Mouse (Mus musculus) telencephalon, adult 2 months (tissue): ENCODE measurements at regions not wholly inside any gene's neighbourhood (a gene's known extent, or its start where the extent isn't known, plus 50 kb on each side); places are given as distances from the start of the nearest gene placed in this dataset.
A peak's percentile ranks its signal among the peaks of the same experiment; 100 is the strongest.
"Not testable (repeated sequence)": the region's sequence is repeated elsewhere in the genome, so short reads cannot be mapped to it uniquely, and the experiment has no call there.

Source experiments
- DNase-seq: peaks from one replicate; pipeline ENCODE4 v3.0.0-alpha.2; 2011; ENCODE audit warnings: low read depth, low spot score

GRCm38 (mm10) chr2:55182416-55182815, 253.4 kb upstream of the Kcnj3 start:
- no peak for DNase-seq

GRCm38 (mm10) chr2:55206891-55207290, 228.9 kb upstream of the Kcnj3 start:
- DNase-seq: no peak

GRCm38 (mm10) chr2:55208620-55209019, 227.2 kb upstream of the Kcnj3 start:
- peak; percentile 62 for DNase-seq

- no peak for DNase-seq
These were observed 225.9 kb upstream of the Kcnj3 start for GRCm38 (mm10) chr2:55209848-55210390.

GRCm38 (mm10) chr2:55211281-55211680, 224.5 kb upstream of the Kcnj3 start:
- DNase-seq: no peak

- DNase-seq: no peak
These were observed 213.7 kb upstream of the Kcnj3 start for GRCm38 (mm10) chr2:55222046-55222445.

GRCm38 (mm10) chr2:55222741-55223140, 213.0 kb upstream of the Kcnj3 start:
- not testable (repeated sequence) for DNase-seq

GRCm38 (mm10) chr2:55228131-55228797, 207.5 kb upstream of the Kcnj3 start:
- DNase-seq: no peak

GRCm38 (mm10) chr2:55231841-55232240, 203.9 kb upstream of the Kcnj3 start:
- DNase-seq: no peak

GRCm38 (mm10) chr2:55253134-55253533, 182.6 kb upstream of the Kcnj3 start:
- DNase-seq: no peak

GRCm38 (mm10) chr2:55262721-55263278, 173.0 kb upstream of the Kcnj3 start:
- DNase-seq: no peak

- no peak for DNase-seq
These were observed 171.8 kb upstream of the Kcnj3 start for GRCm38 (mm10) chr2:55263847-55264449.

- peak; percentile 3 for DNase-seq
These were observed 129.4 kb upstream of the Kcnj3 start for GRCm38 (mm10) chr2:55306387-55306786.

GRCm38 (mm10) chr2:55315627-55316026, 120.1 kb upstream of the Kcnj3 start:
- DNase-seq: no peak

- not testable (repeated sequence) for DNase-seq
These were observed 81.7 kb upstream of the Kcnj3 start for GRCm38 (mm10) chr2:55354061-55354460.
